Mouse (Mus musculus): ENCODE data around the gene Mybph. TPM values are rescaled to one million over a fixed set of nuclear protein-coding genes. Genes with fewer than 3 reads are reported as not detected.
A peak's percentile ranks its signal among the peaks of the same experiment; 100 is the strongest.

Mybph gene
- polyA plus RNA-seq (2014; fragmentation: Nextera tagmentation; extraction: Ambion mirVana) = 1.0 and 1.2 TPM in 2 replicates

- WGBS (ENCODE audit: insufficient replicate concordance) = 63% methylated on average over 1 of the region's 1 CpGs
- peak within 1 kb of the TSS; percentile 12; the same call in 1 of the 2 replicates for H3K9ac ChIP-seq (ENCODE audit: low read depth, low read length)
- H3K36me3 ChIP-seq (ENCODE audit: control insufficient read depth, insufficient read depth, low read length) = no peaks in the 10 kb centered on the region
- no peaks in the 10 kb centered on the region for H3K9me3 ChIP-seq (replicated peaks; ENCODE audit: control insufficient read depth, low read length)
- ATAC-seq (replicated peaks; ENCODE audit: insufficient number of reproducible peaks, low FRiP score, low TSS enrichment) = no peak
- H3K4me2 ChIP-seq = no peak within 1 kb of the TSS; the same call in 1 of the 2 replicates
- no peaks in the 10 kb centered on the region; the same call in 1 of the 2 replicates for H3K27me3 ChIP-seq (ENCODE audit: control insufficient read depth, insufficient read depth, low read length)
- no peak within 1 kb of the TSS for H3K4me3 ChIP-seq (ENCODE audit: low read depth, low read length)
- peaks cover 41% of the 10 kb centered on the region for H3K4me1 ChIP-seq (ENCODE audit: control insufficient read depth, insufficient read depth, low read length)
- no peak within 1 kb of the TSS for H3K27ac ChIP-seq (ENCODE audit: low read depth, low read length)
These were observed at the start of gene Mybph for GRCm38 (mm10) chr1:134193126-134193525. Mybph (plus strand) TSS chr1:134193448.

GRCm38 (mm10) chr1:134146066-134146465, 47.2 kb upstream of the Mybph start:
- Histone ChIP-seq H3K9me3 (replicated peaks; ENCODE audit: control insufficient read depth, low read length) (no peaks in the 10 kb centered on the region), H3K27me3 (ENCODE audit: control insufficient read depth, insufficient read depth, low read length) (no peaks in the 10 kb centered on the region)
- no peak for ATAC-seq (replicated peaks; ENCODE audit: insufficient number of reproducible peaks, low FRiP score, low TSS enrichment)

GRCm38 (mm10) chr1:134150076-134150475, 43.2 kb upstream of the Mybph start:
- Histone ChIP-seq H3K4me2 (no peak overlapping the region), H3K9me3 (replicated peaks; ENCODE audit: control insufficient read depth, low read length) (peaks cover 3% of the 10 kb centered on the region; the same call in 1 of the 2 replicates), H3K27me3 (ENCODE audit: control insufficient read depth, insufficient read depth, low read length) (no peaks in the 10 kb centered on the region), H3K9ac (ENCODE audit: low read depth, low read length) (no peak overlapping the region), H3K36me3 (ENCODE audit: control insufficient read depth, insufficient read depth, low read length) (no peaks in the 10 kb centered on the region), H3K4me3 (ENCODE audit: low read depth, low read length) (no peak overlapping the region), H3K4me1 (ENCODE audit: control insufficient read depth, insufficient read depth, low read length) (peaks cover 6% of the 10 kb centered on the region), H3K27ac (ENCODE audit: low read depth, low read length) (no peak overlapping the region)
- ATAC-seq (replicated peaks; ENCODE audit: insufficient number of reproducible peaks, low FRiP score, low TSS enrichment) = 0 out of 2 replicates have a peak, but pooled peaks have one; percentile 27
- WGBS (ENCODE audit: insufficient replicate concordance) = 46% methylated on average over 8 of the region's 8 CpGs

More at GRCm38 (mm10) chr1:134146066-134146465, 47.2 kb upstream of the Mybph start:
- no peak overlapping the region for H3K4me2 ChIP-seq
- 71% methylated on average over 8 of the region's 8 CpGs for WGBS (ENCODE audit: insufficient replicate concordance)
- H3K4me1 ChIP-seq (ENCODE audit: control insufficient read depth, insufficient read depth, low read length) = no peaks in the 10 kb centered on the region
- no peak overlapping the region for H3K9ac ChIP-seq (ENCODE audit: low read depth, low read length)
- H3K4me3 ChIP-seq (ENCODE audit: low read depth, low read length) = no peak overlapping the region
- no peak overlapping the region for H3K27ac ChIP-seq (ENCODE audit: low read depth, low read length)
- H3K36me3 ChIP-seq (ENCODE audit: control insufficient read depth, insufficient read depth, low read length) = no peaks in the 10 kb centered on the region

GRCm38 (mm10) chr1:134150745-134151144, 42.5 kb upstream of the Mybph start:
- 82% methylated on average over 9 of the region's 9 CpGs for WGBS (ENCODE audit: insufficient replicate concordance)
- Histone ChIP-seq H3K27ac (ENCODE audit: low read depth, low read length) (no peak overlapping the region), H3K4me3 (ENCODE audit: low read depth, low read length) (no peak overlapping the region), H3K27me3 (ENCODE audit: control insufficient read depth, insufficient read depth, low read length) (no peaks in the 10 kb centered on the region), H3K36me3 (ENCODE audit: control insufficient read depth, insufficient read depth, low read length) (no peaks in the 10 kb centered on the region), H3K9ac (ENCODE audit: low read depth, low read length) (no peak overlapping the region), H3K4me1 (ENCODE audit: control insufficient read depth, insufficient read depth, low read length) (peaks cover 6% of the 10 kb centered on the region), H3K4me2 (no peak overlapping the region), H3K9me3 (replicated peaks; ENCODE audit: control insufficient read depth, low read length) (peaks cover 3% of the 10 kb centered on the region; the same call in 1 of the 2 replicates)
- ATAC-seq (replicated peaks; ENCODE audit: insufficient number of reproducible peaks, low FRiP score, low TSS enrichment) = no peak

GRCm38 (mm10) chr1:134151655-134152412, 41.4 kb upstream of the Mybph start:
- 32% methylated on average over 13 of the region's 13 CpGs for WGBS (ENCODE audit: insufficient replicate concordance)
- Histone ChIP-seq H3K27ac (ENCODE audit: low read depth, low read length) (no peak overlapping the region), H3K4me3 (ENCODE audit: low read depth, low read length) (no peak overlapping the region), H3K36me3 (ENCODE audit: control insufficient read depth, insufficient read depth, low read length) (no peaks in the 10 kb centered on the region), H3K4me1 (ENCODE audit: control insufficient read depth, insufficient read depth, low read length) (peaks cover 6% of the 10 kb centered on the region), H3K9ac (ENCODE audit: low read depth, low read length) (no peak overlapping the region), H3K4me2 (no peak overlapping the region), H3K9me3 (replicated peaks; ENCODE audit: control insufficient read depth, low read length) (peaks cover 3% of the 10 kb centered on the region; the same call in 1 of the 2 replicates), H3K27me3 (ENCODE audit: control insufficient read depth, insufficient read depth, low read length) (no peaks in the 10 kb centered on the region)
- peak; percentile 68; the same call in 1 of the 2 replicates for ATAC-seq (replicated peaks; ENCODE audit: insufficient number of reproducible peaks, low FRiP score, low TSS enrichment)

GRCm38 (mm10) chr1:134152626-134153590, 40.3 kb upstream of the Mybph start:
- H3K27ac ChIP-seq (ENCODE audit: low read depth, low read length) = 0 out of 2 replicates have a peak overlapping the region, but pooled peaks have one; percentile 12
- H3K27me3 ChIP-seq (ENCODE audit: control insufficient read depth, insufficient read depth, low read length) = no peaks in the 10 kb centered on the region
- peaks cover 3% of the 10 kb centered on the region; the same call in 1 of the 2 replicates for H3K9me3 ChIP-seq (replicated peaks; ENCODE audit: control insufficient read depth, low read length)
- 39% methylated on average over 21 of the region's 21 CpGs for WGBS (ENCODE audit: insufficient replicate concordance)
- no peak for ATAC-seq (replicated peaks; ENCODE audit: insufficient number of reproducible peaks, low FRiP score, low TSS enrichment)
- peaks cover 6% of the 10 kb centered on the region for H3K4me1 ChIP-seq (ENCODE audit: control insufficient read depth, insufficient read depth, low read length)
- H3K36me3 ChIP-seq (ENCODE audit: control insufficient read depth, insufficient read depth, low read length) = no peaks in the 10 kb centered on the region
- H3K4me2 ChIP-seq = peak overlapping the region; percentile 9; the same call in 1 of the 2 replicates
- H3K9ac ChIP-seq (ENCODE audit: low read depth, low read length) = no peak overlapping the region; the same call in 1 of the 2 replicates
- no peak overlapping the region for H3K4me3 ChIP-seq (ENCODE audit: low read depth, low read length)

- H3K4me1 ChIP-seq (ENCODE audit: control insufficient read depth, insufficient read depth, low read length) = peaks cover 6% of the 10 kb centered on the region
- 76% methylated on average over 3 of the region's 3 CpGs for WGBS (ENCODE audit: insufficient replicate concordance)
- H3K9ac ChIP-seq (ENCODE audit: low read depth, low read length) = no peak overlapping the region
- peaks cover 3% of the 10 kb centered on the region; the same call in 1 of the 2 replicates for H3K9me3 ChIP-seq (replicated peaks; ENCODE audit: control insufficient read depth, low read length)
- no peak overlapping the region for H3K27ac ChIP-seq (ENCODE audit: low read depth, low read length)
- no peaks in the 10 kb centered on the region for H3K36me3 ChIP-seq (ENCODE audit: control insufficient read depth, insufficient read depth, low read length)
- no peak overlapping the region for H3K4me2 ChIP-seq
- no peak overlapping the region for H3K4me3 ChIP-seq (ENCODE audit: low read depth, low read length)
- no peak for ATAC-seq (replicated peaks; ENCODE audit: insufficient number of reproducible peaks, low FRiP score, low TSS enrichment)
- H3K27me3 ChIP-seq (ENCODE audit: control insufficient read depth, insufficient read depth, low read length) = no peaks in the 10 kb centered on the region
These were observed 39.1 kb upstream of the Mybph start for GRCm38 (mm10) chr1:134154121-134154520.

- WGBS (ENCODE audit: insufficient replicate concordance) = 58% methylated on average over 3 of the region's 3 CpGs
- ATAC-seq (replicated peaks; ENCODE audit: insufficient number of reproducible peaks, low FRiP score, low TSS enrichment) = no peak
- peaks cover 3% of the 10 kb centered on the region; the same call in 1 of the 2 replicates for H3K9me3 ChIP-seq (replicated peaks; ENCODE audit: control insufficient read depth, low read length)
- H3K36me3 ChIP-seq (ENCODE audit: control insufficient read depth, insufficient read depth, low read length) = no peaks in the 10 kb centered on the region
- H3K27me3 ChIP-seq (ENCODE audit: control insufficient read depth, insufficient read depth, low read length) = no peaks in the 10 kb centered on the region
- H3K4me2 ChIP-seq = no peak overlapping the region
- H3K9ac ChIP-seq (ENCODE audit: low read depth, low read length) = no peak overlapping the region
- peaks cover 6% of the 10 kb centered on the region for H3K4me1 ChIP-seq (ENCODE audit: control insufficient read depth, insufficient read depth, low read length)
- H3K27ac ChIP-seq (ENCODE audit: low read depth, low read length) = no peak overlapping the region
- H3K4me3 ChIP-seq (ENCODE audit: low read depth, low read length) = no peak overlapping the region
These were observed 38.6 kb upstream of the Mybph start for GRCm38 (mm10) chr1:134154655-134155054.

All from heart, embryonic 11.5 days (tissue).